Mouse (Mus musculus): Measurements from ENCODE around the gene Dscaml1.

Dscaml1 gene

GRCm38 (mm10) chr9:45574021-45574420 lies 147.6 kb downstream of the Dscaml1 start:
- DNase-seq, result no peak

- DNase-seq, result no peak
Observed at GRCm38 (mm10) chr9:45580069-45580795, 153.8 kb downstream of the Dscaml1 start.

DNA sequence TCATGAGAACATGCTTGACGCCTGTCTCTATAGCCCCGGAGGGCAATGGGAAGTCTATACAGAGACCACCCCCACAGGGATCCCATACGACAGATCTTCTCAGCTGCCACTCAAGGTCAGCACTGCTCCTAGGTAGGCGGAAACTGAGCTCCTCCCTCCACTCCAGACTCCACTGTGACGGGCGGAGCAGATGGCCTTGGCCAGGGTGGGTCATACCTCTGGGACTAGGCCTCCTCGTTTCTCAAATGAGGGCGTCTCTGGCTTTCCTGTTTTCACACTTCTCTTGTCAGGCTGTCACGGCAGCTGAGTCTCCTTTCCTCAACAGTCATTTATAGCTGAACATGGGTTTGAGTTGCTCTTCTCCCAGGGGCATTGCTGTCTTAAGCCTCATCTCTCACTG lies 160.0 kb downstream of the Dscaml1 start:
- no peak for DNase-seq

DNA sequence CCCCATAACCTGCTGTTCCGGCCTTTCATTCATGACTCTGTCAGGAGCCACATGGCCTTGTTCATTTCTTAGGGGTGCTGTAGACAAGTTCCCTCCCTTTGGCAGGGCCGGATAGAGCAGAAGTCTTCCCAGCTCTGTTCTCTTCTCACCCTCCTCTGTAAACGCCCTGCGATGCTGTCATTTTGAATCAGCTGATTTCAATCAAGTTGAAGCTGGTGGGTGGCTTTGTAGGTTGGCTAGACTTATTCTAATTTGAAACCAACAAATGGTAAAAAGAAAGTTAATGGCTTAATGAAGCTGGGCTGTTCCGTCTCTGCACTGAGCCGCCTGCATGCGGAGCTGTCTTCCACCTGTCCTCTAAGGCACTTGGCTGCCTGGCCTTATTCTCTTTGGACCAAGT lies 161.3 kb downstream of the Dscaml1 start:
- no peak for DNase-seq

GRCm38 (mm10) chr9:45589867-45590266 lies 163.4 kb downstream of the Dscaml1 start:
- DNase-seq, result peak; percentile 83

DNA sequence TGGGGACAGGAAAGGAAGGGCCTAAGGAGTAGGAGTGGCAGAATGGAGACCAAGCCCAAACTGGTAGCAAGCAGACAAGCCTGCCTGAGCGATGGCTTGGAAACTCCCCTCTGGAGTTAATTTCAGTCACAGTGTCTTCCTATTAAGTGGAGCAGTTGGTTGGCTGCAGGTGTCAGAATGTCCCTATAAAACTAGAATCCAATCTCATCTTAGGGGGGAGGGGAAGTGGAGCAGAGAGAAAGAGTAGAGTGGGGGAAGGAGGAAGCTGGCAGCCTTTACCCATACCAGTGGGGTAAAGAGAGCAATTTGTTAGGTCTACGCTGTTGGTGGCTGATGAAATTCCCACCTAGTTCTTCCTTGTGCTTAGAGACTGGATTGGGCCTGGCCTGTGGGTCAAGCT lies 164.6 kb downstream of the Dscaml1 start:
- peak; percentile 61 for DNase-seq

GRCm38 (mm10) chr9:45592374-45592773 lies 165.9 kb downstream of the Dscaml1 start:
- DNase-seq, result peak; percentile 99

DNA sequence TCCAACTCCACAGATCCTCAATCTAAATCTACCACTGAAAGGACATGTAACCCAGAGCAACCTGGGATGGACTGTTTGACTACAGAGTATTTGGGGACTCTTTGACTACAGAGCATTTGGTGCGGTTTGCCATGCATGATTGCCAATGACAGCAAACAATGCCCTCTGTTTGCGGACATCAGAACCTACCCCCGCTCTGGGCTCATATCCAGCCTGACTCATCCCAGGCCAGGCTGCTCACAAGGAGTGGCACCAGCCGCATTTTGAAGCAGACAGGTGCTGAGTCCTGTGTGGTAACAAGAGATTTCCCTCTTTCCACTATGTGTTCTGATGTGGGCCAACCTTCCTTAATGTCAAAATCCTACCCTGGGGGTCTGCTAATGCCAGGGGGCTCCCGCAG lies 171.7 kb downstream of the Dscaml1 start:
- peak; percentile 88 for DNase-seq

- DNase-seq, result peak; percentile 63
Observed at GRCm38 (mm10) chr9:45599377-45599776, 172.9 kb downstream of the Dscaml1 start.

GRCm38 (mm10) chr9:45607337-45607736 lies 180.9 kb downstream of the Dscaml1 start:
- peak; percentile 90 for DNase-seq

DNA sequence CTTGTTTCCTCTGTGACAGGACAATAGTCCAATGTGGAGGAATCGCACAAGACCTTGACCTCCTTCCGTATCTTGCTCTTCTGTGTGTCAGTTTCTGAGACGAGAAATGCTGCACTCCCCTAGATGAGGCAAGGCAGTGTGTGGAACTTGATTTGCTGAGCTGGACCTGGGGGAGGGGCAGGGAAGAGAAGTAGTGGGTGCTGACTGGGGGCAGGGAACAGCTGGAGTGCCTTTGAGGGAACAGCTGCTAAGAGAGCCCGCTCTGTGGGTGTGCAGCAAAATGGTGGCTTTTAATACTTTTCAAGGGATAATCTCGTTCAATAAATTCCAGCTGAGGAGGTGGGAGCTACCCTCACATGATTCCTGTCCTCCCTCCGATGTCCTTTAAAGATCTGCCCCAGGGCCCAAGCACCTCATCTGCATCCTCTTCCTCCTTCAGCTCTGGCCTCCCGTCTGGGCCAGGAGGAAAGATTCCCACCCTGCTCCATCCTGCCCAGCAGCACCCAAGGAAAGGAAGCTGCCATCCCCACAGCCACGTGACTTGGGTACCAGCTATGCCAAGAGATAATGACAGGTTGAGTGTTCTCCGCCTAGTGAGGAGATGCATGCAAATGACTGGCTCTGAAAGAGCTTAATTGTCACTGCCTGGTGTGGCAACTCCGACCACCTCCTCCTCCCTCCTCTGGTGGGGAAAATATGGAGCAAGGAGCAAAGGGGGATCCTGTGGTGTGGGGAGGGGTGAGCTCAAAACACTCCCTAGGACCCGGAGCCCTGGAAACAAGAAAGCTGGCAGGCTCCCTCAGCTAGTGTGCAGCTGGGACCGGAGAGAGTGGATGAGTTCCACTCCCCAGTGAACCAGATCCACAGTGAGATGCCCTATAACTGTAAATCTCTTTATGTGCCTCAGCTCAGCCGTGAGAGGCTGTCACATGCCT lies 181.9 kb downstream of the Dscaml1 start:
- peak; percentile 59 for DNase-seq

DNA sequence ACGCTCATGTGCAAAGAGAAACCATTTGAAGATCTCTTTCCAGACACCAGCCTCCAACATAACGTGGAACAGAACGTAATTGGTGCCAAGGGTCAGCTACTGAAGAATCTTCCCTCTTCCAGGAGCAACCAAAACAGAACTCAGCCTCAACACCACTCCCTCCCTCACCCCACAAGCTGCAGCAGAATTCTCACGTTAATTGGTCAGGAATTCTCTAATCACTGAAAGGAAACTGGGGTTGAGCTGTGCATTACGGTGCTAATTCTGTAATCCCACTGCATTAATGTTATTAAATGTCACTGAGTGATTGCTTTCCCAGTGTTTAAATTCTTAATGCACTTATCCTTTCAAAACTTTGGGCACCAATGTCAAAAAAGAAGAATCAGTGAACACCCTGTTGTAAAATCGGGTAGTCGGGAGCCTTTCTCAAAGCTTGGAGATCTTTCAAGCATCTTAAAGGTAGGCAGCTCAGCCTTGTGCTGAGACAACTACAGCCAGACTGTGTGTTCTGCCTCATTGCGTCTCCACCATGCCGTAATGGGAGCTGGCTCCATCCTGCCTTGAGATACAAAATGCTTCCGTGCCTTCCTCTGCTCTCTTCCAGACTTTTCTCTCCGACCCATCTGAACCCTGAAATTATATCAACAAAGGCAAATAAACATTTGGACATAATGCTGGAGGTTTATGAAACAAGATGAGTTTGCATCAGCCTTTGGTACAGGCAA lies 184.1 kb downstream of the Dscaml1 start:
- peak; percentile 46 for DNase-seq

DNA sequence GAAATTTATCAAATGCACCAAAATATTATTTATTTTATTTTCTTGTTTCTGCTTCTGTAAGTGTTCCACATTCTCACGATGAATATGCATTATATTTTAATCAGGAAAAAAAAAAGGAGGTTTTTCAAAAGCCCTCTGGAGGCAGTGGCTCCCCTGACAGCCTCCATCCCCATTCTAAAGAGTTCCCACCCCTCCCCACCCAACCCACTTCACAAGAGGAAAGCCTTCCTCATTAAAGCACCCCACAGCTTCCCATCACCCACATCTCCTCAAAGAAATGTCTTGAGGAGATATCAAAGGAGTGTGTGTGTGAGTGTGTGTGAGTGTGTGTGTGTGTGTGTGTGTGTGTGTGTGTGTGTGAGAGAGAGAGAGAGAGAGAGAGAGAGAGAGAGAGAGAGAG lies 188.2 kb downstream of the Dscaml1 start:
- DNase-seq, result no peak

DNA sequence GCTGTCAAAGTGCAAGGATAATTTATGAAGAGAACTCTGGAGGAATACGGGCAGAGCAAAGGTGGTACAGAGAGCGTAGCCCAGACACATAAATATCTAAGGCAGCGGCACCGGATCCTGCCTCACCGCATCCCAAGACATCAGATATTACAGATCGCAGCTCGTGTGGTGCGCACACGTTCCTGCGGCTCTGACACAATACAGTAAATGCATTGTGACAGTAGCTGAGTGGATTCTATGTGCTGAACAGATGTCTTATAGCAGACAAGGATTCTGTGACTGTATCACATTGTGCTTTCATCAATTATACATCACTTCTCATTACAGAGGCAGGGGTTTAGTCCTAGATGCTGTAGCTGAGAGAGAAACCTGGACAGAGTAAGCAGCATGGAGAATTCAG lies 191.5 kb downstream of the Dscaml1 start:
- DNase-seq, result no peak

DNA sequence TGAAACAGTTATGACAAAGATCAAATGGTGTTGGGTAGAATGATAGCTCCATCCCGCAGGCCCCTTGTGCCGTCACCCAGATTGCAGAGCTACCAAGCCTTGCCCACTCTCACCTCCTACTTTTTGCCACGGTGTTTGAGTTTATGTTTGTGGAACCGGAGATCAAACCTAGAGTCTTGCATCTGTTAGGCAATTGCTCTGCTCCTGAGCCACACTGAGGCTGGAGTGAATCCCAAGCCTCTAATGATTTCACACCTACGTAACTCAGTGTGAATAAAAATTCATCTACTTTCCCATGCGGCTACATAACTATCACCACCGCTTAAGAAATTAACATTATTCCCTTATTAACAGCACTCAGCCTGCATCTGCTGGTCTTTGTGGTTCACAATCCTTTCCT lies 192.0 kb downstream of the Dscaml1 start:
- DNase-seq, result no peak

DNA sequence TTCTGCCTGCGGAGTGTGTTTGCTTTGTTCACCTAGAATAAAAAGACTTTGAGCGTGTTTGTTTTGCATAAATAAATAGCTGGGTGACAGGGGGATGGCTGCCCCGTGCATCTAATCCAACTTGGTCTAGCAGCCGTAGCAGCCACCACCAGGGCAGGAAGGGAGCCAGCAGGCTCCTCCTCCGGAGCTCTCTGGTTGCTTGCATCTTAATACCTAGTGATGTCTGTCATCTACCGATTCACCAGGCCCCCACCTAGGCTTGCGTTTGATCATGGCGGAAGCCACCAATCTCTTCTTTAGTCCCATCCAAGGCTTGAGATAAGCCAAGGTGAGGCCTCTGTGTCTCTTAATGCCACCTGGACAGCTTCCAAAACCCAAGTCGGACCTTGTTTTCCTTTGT lies 193.6 kb downstream of the Dscaml1 start:
- DNase-seq, result no peak

GRCm38 (mm10) chr9:45620920-45621319 lies 194.5 kb downstream of the Dscaml1 start:
- peak; percentile 51 for DNase-seq

- DNase-seq, result no peak
Observed at GRCm38 (mm10) chr9:45625889-45626446, 199.5 kb downstream of the Dscaml1 start.

DNA sequence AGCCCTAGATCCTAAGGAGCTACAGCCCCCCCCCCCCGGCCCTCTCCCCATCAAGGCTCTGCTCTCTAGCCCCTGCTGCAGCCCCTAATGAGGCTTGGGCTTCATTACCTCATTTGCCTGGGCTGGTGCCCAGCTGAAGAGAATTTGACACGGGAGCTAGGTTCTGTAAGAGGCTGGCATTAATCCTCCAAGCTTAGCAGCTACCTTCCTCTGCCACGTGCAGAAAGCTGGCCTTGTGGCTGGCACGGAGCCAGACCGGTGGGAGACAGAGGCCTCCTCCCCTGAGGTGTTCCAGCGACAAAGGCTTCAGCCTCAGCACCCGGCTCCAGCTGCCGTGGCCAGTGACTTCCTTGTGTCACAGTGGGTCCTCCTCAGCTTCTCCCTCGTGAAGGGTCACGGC lies 206.1 kb downstream of the Dscaml1 start:
- no peak for DNase-seq

- peak; percentile 70 for DNase-seq
Observed at GRCm38 (mm10) chr9:45633036-45633435, 206.6 kb downstream of the Dscaml1 start.

- DNase-seq, result no peak
Observed at GRCm38 (mm10) chr9:45634978-45635377, 208.6 kb downstream of the Dscaml1 start.

- DNase-seq, result no peak
Observed at GRCm38 (mm10) chr9:45637346-45637745, 210.9 kb downstream of the Dscaml1 start.
